Mouse (Mus musculus): ENCODE results near the gene Tent5a. TPM values are rescaled to one million over a fixed set of nuclear protein-coding genes. Genes with fewer than 3 reads are reported as not detected.

Tent5a gene
- polyA plus RNA-seq (2012; rRNA removed) = 23.8 and 26.4 TPM in 2 replicates

GRCm38 (mm10) chr9:85327242-85328211 is at the start of gene Tent5a:
TSS of gene Tent5a (minus strand) at chr9:85327348.

GRCm38 (mm10) chr9:85312473-85312872 is 14.7 kb downstream of the Tent5a start, which contains the start of gene Gm11114:
TSS of gene Gm11114 (plus strand) at chr9:85312773.

Other genes with a start within 250 kb of the Tent5a start
- gene Gm11114, start 14.6 kb downstream of the Tent5a start, polyA plus RNA-seq (2012; rRNA removed) = not detected in 2 replicates

Measured in colon, adult 2 months (tissue).